Mouse (Mus musculus): ENCODE measurements around the gene Trim7.
"Not testable (repeated sequence)": the region's sequence is repeated elsewhere in the genome, so short reads cannot be mapped to it uniquely, and the experiment has no call there.

Gene Trim7

DNA sequence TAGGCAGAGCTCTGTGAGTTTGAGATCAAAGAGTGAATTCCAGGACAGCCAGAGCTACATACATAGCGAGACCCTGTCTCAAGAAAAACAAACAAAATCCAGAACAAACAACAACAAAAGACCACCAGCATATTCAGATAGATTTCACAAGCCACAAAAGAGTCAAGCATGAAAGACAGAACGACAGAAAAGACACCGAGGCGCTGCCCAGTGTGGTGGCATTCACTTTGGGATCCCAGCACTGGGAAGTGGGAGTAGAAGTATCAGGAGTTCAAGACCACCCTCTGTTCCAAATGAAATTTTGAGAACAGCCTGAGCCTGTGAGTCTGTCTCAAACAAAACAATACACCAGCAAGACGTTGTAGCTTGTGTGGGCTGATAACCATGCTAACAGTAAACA is 20.9 kb downstream of the Trim7 start:
- DNase-seq (ENCODE audit: low read depth, low spot score), result no peak

DNA sequence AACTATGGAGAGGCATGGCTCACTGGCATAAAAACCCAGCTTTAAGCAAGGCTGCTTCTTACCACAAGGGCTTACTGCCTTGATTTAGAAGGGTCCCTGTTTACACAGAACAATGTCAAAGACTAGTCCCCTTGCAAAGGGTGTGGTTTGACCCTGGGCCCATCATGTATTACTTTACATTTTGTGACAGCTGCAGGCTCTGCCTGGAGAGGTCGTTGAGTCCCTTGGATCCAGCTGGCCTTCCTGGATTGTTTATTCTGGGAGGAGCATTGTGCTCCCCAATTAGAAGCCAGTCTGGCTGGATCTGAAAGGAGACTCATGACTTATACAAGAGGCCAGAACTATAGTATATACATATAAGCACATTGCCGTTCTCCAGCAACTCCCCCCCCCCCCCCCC is 24.3 kb downstream of the Trim7 start:
- no peak for DNase-seq (ENCODE audit: low read depth, low spot score)

DNA sequence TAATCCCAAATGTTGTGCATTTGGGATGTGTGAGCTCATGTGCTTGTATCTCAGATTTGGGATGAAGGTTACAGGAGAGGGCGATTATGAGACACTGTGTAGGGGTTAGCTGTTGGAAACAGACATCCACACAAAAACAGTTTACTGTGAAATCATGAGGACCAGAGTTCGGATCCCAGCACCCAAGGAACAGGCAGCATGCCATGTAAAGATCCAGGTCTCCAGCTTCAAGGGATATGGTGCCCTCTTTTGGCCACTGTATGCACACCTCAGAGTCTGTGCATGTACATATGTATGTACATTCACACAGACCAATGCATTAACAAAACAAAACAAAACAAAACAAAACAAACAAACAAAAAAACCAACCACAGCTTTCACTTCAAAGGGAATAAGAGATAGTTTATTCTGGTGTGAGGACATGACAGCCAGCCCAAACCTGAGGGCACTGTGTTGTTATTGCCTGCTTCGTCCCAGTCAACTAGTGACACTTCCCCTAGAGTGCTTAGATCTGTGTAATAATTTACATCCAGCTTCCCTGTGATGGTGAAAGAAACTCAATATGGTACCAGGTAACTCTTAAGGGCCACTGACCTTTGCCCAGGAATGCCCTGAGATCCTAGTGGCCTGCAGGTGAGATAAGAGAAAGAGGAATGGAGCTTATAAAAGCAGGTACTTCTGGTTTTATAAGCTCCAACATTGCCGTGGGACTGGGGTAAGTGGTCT is 25.5 kb downstream of the Trim7 start:
- DNase-seq (ENCODE audit: low read depth, low spot score), result no peak

DNA sequence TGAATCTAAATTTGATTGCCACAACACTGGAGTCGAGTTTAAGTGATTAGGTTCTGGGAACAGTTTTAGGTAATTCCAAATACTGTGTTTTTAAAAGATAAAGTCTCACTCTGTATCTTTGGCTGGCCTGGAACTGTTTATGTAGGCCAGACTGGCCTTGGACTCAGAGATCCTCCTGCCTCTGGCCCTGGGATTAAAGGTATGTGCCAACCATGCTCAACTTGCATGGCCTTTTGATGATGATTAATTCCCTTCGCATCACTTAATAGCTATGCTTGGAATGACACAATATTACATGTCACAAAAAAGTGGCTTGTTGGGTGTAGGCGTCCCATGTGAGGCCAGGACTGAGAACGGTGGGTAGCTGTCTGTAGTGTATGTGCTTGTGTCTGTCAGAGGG is 26.2 kb downstream of the Trim7 start:
- DNase-seq (ENCODE audit: low read depth, low spot score), result no peak

DNA sequence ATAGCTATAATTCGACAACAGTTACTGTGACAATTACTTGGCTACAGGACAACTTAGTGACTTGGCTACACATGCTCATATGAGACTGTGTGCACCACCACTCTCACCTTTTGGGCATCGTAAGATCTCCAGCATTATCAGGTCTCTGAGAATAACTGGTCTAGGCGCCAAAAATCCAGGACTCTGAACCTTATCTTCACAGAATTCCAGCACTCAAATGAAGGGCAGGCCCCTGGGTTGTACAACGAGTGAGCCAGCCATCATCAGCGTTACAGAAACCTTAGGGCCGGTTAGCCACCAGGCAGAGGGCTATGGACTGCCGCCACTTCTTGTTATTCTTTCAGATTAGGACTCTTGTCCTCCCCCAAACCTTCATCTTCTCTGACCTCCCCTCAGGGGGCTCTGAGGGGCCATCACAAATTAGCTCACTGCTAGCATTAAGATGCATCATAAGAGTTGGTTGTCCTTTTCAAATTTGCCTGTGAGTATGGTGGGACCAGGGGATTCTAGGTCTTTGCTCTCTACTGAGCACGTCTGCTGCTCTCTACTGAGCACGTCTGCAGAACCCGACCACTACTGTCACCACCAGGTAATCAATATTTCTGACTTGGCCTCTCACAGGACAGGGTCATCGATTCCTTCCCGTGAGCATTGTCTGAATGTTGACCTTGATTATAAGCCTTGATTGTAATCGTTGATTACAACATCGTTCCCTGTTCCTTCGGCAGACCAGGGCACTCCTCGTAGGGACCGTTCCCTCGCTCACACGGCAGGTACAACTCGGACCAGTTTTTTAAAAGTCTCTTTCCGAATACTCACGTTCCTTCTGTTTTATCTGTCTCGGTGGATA is 26.9 kb downstream of the Trim7 start:
- no peak for DNase-seq (ENCODE audit: low read depth, low spot score)

DNA sequence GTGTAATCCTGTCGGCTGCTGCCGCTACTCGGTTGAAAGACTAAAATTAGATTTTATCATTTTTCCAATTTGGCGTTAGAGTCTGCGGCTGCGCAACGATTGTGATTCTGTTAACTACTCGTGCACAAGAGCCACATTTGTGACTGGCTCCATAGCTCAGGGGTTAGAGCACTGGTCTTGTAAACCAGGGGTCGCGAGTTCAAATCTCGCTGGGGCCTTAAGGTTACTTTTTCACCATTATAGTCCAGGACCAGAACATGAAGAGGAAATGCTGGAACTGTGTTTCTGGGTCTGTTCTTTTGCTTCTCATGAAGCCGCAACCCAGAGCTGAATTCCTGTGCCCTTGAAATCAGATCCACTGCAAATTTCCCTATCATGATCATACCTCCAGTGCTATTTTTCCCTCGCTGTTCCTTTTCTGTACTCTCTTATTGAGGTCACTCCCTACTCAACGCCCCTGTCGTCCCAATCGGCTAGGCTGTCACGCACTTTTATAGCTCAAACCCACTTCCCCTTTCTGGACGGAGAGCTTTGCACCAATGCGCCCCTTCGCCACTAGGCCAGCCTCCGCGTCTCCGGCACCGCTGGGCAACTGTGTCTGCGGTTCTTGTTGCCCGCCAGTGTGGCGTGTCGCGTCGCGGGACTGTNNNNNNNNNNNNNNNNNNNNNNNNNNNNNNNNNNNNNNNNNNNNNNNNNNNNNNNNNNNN is 27.7 kb downstream of the Trim7 start:
- DNase-seq (ENCODE audit: low read depth, low spot score), result peak; percentile 62

DNA sequence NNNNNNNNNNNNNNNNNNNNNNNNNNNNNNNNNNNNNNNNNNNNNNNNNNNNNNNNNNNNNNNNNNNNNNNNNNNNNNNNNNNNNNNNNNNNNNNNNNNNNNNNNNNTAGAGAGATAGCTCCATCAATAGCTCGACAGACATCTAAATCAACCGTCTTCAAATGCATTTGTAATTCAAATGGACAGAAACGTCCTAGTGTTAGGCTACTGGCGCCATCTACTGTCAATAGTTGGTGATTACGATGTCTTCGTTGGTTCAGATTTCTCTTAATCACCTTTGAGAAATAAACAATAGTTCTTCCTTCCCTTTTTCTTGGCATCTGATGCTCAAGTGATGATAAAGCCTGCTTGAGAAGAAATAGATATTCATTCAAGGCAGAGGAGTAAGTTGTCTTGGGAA is 33.1 kb downstream of the Trim7 start:
- peak; percentile 66 for DNase-seq (ENCODE audit: low read depth, low spot score)

DNA sequence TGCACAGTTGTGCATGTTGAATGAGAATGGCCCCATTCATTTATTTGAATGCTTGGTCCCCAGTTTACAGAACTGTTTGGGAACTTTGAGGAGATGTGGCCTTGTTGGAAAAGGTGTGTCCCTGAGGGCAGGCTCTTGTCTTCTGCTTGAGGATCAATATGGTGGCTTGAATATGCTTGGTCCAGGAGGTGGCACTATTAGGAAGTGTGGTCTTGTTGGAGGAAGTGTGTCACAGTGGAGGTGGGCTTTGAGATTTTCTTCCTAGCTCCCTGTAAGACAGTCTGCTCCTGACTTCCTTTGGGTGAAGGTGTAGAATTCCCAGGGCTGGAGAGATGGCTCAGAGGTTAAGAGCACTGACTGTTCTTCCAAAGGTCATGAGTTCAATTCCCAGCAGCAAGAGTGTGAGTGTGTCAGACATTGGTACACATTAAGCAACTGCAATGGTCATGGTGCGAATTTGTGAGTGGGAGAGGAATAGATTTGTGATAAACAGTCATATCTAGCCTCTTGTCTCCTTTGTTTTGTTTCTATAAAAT is 36.9 kb downstream of the Trim7 start:
- no peak for DNase-seq (ENCODE audit: low read depth, low spot score)

DNA sequence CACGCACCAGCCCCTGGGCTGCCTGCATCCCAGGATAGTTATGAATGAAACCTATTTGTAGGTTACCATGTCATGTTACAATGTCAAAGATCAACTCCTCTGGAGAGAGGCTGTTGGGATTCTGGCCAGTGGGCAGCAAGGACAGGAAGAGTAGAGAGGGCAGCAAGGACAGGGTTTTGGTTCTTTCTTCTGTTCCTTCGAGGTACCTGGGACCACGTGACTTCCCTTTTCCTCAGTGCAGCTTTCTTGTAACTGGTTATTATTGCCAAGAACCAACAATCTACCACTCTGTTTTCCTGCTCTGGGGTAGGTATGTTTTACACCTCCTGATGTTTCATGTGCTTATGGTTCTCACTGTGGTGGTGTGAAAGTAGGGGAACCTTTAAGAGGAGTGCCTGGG is 37.9 kb downstream of the Trim7 start:
- DNase-seq (ENCODE audit: low read depth, low spot score), result no peak

DNA sequence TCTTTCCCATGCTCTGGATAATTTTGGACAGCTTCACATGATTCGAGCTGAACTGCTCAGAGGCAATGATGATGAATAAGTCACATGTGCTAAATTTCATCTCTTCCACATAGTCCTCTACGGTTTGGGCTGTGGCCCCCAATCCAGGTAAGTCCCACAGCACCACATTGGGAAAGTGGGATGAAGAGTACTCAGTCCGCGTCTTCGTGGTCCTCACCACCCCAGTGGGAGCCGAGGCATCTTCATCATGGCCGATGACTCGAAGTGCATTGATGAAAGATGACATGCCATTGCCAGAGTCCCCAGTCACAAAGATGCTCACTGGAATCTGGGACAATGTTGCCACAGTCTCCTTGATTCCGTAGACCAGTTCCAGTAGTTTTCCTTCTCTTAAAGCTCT is 40.5 kb downstream of the Trim7 start:
- DNase-seq (ENCODE audit: low read depth, low spot score), result no peak

DNA sequence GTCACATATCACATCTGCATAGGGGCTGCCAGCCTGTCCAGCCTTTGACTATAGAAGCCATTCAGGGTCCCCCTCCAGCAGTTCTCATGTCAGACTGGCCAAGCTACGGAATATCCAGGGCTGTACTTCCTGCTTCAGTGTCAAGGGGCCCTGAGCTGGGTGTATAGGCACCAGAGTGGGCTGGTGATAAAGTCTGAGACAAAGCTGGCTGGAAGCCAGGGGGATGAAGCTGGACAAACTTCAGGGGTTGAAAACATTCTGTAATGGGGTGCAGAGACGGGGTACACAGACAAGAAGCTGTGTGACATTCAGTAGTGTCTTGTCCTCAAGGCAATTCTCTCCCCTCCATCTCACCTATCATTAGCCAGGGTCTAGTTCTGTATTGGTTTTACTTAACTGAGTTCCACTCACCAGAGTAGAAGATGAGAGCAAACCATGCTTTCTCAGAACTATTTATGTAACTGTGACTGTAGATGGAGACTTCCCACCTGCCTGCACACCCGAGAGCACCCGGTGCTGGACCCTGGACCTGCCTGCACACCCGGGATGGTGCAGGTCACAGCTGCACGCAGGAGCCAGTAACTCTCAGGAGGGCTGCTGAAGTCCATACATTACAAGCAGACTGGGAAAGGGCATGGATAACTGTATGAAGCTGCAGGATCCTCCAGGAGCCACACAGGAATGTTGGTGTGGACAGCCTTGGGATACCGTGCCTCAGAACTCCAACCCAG is 43.6 kb downstream of the Trim7 start:
- no peak for DNase-seq (ENCODE audit: low read depth, low spot score)

DNA sequence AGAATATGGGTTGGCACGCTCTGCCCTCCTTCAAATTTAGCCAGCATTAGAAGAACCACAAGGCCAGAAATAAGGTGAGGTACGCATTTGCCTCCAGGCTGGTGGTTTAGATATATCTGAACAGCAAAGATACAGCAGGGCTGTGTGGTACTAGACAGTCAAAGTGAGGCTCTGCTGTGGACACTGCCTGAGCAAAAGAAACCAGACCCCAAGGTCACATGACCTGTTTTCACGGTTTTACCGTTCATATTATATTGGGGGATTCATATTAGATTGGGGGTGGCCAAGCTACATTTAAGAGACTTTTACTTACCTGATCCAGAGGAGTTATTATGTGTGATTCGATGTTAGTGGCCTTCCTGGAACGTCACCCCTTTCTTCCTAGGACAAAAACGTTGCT is 44.8 kb downstream of the Trim7 start:
- no peak for DNase-seq (ENCODE audit: low read depth, low spot score)

DNA sequence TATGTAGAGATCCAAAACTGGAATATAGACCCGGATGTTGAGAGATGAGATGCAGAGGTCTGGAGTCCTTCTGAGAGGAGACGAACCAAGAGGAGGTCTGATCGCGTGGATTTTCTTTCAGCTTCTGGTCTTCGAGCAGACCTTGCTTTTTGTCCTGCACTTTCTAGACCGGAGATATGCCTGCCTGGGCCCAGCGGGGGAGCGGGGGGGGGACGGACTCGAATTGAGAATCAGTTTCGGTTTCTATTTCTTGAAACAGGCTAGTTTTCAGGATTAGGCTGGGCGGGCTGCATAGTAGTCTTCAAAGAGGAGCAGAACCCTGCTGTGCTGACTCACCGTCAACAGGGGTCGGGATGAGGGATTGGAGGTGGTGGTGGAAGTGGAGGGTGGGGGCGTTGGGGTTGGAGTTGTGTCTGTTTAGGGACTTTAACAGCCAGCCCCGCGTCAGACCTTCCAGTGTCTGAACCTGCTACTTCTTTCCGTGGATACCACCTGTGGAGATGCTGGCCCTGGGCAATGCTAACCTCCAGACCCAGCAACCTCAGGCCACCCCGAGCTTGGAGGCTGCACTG is 45.3 kb downstream of the Trim7 start, which contains the start of gene Irgm1:
Irgm1 (minus strand) TSS at position 483 of the 572 bp plus-strand sequence.
- DNase-seq (ENCODE audit: low read depth, low spot score), result peak; percentile 60

DNA sequence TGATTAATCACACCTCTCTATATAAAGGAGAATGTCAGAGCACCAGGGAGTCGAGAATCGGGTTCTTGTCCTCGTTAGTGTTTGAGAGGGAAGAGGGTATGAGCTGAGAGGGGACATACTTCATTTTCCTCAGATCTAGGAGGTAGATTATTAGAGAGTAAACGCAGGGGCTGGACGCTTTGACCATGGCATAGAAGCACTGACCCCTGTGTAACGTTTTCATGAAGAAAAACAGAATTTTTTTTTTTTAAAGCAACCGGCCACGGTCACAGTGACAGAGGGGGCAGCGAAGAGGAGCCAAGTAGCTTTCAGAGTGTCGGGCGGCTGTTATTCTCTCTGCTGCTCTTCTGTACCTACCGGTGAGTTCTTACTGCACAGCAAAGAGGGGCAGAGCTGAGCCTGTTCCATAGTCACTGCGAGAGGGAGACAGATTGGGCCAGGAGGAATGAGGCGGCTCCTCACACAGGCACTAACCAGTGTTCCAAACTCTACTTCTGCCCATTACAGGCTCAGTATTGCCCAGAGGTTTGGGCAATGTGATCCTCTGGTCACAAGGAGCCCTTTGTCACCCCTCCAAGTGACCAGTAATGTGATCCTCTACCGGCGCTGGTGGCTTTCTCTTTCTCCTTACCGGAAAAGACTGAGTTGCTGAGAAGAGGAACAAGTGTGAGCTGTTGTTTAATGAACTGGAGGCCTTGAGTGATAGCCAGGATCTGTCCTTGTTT is 46.0 kb downstream of the Trim7 start:
- DNase-seq (ENCODE audit: low read depth, low spot score), result no peak

DNA sequence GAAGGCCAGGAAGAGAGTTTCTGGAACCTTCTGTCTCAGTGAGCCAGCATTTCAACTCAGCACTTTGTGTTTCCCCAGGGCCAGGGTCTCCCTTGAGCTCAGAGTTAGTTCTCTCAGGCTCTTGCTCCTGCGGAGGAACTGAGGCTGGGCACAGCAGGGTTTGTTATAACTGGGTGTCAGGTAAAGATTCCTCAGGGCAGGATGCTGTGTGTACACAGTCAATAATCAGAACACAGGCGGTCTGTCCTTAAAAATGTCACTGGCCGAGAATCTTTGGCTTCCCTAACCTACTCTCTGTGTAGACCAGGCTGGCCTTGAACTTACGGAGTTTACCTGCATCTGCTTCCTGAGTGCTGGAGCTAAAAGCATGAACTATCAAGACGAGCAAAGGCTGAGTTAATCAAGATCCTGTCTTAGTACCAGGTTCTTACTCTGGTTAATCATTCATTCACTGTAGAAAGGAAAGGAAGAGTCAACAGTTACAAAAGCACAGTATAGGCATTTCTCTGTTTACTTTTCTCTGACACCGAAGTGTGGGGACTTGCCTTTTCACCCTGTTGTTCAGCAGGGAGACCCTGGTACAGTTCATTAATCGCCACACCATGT is 46.9 kb downstream of the Trim7 start:
- DNase-seq (ENCODE audit: low read depth, low spot score), result no peak

DNA sequence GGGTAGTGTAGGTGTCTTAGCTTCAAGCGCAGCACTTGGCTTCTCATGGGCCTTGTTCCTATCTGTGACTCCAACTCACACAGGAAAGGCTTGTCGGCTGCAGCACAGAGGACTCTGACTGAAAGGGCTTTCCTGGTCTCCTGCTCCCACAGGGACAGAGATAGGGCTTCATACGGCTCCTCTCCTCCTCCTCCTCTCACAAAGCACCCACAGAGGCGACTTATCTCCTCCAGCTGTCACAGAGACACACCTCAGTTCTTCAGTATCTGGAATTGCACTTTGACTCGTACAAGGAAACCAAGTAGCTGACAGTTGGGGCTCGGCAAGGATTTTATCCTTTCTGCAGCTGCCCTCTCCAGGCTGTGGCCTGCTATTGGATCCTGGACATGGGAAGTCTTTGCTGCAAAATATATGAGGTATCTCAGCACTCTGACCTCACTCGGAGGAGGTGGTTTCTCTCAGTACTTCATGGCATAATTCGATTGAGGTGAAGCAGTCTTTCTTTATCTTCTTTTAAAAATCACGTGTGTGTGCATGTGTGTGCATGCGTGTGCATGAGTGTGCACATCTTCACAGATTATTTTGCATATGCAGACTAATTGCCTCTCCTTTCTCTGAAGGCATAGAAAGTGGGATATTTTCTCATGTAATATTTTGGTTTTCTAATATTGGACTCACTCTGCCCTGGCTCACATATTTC is 47.8 kb downstream of the Trim7 start:
- DNase-seq (ENCODE audit: low read depth, low spot score), result peak; percentile 61

DNA sequence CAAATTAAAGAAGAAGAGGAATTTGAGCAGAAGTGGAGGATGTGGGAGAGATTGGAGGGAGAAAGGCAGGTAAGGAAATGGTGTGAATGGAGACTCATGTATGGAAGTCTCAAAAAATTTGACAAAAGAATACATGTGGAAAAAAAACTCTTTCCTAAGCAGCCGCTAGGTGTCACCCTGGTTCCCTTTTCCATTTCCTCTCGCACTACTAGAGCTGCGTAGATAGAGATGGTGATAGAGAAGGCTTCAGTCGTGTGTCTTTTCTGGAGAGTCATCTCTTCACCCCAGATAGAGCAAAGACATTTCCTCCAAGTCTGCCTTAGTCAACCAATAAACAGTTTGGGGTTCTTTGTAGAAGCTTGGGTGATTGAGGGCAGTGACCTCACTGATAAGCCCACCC is 48.5 kb downstream of the Trim7 start:
- DNase-seq (ENCODE audit: low read depth, low spot score), result no peak

DNA sequence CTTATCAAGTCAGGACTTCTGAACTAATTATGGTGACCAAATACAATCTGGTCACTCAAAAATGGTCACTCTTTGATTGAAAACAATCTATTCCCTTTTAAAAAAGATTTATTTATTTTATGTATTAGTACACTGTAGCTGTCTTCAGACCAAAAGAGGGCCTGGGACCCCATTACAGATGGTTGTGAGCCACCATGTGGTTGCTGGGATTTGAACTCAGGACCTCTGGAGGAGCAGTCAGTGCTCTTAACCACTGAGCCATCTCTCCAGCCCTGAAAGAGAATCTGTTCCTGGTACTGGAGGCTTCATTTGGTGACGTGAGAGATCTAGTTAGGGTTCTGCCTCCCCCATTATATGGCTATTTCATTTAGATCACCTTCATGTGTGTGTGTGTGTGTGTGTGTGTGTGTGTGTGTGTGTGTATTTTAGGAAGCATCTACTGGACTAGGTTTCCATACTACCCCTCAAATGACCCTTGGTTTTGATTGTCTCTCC is 49.5 kb downstream of the Trim7 start:
- not testable (repeated sequence) for DNase-seq (ENCODE audit: low read depth, low spot score)

DNA sequence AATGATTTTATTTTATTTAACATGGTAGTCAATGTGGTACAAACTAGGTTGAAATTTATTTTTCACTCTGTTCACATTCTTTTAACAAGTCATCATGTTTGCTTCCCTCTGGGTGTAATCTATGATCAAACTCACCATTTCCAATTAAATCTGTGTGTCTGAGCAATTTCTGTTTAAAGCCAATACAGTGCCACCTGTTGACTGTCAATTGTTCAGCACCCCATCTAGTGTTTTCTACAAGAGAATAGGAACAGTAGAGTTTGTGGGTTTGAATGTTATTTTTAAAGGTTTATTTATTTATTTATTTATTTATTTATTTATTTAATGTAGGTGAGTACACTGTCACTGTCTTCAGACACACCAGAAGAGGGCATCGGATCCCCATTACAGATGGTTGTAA is 50.7 kb downstream of the Trim7 start:
- DNase-seq (ENCODE audit: low read depth, low spot score), result no peak
